Mouse (Mus musculus): Measurements from ENCODE around the gene Psmd13. TPM values are rescaled to one million over a fixed set of nuclear protein-coding genes. Genes with fewer than 3 reads are reported as not detected.

The Psmd13 gene
- polyA plus RNA-seq, 1 experiment from 2014 or later, result 246 TPM

DNA sequence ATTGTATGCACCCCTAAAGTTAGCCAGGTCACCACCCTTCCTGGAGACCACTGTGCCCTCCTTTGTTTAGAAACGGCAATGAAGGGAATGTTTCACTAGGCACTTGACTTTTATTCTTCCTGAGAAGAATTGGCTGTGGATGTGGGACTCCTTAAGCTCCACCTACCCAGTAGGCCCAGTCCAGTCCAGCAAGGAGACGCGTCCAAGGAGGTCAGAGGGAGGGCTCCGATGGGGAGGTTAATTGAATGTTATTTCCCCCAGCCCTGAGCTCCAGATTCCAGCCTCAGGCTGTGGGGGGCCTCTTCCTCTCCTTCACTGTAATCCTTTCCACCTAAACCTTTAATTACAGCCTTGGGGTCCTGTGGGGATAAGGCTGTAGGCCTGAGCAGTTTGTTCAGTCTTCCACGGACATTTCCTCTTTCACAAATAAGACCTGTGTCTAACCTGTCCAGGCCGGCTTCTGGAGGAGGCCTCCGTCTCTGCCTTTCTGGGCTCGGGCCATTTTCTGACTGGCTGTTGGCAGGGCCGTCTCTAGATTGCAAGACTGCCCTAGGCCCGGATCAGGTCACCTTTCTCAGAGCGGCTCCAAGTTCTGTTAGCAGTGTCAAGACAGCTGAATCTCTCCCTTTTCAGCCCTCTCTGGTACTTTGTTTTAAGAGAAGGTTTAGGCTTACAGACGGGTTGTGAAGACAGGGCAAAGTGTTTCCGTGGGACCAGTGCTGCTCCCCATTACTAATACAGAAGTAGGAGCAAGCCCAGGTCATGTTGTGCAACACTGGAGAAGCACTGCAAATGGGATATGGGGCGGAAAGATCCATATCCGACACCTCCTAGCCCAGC lies 20.5 kb downstream of the Psmd13 start:
- peaks cover 19% of the 10 kb centered on the region for H3K36me3 ChIP-seq (ENCODE audit: insufficient read depth, low read length)
- no peaks in the 10 kb centered on the region for H3K27me3 ChIP-seq (ENCODE audit: insufficient read depth, low read length)
- no peak overlapping the region for H3K4me3 ChIP-seq (ENCODE audit: low read length)
- no peaks in the 10 kb centered on the region for H3K9me3 ChIP-seq (ENCODE audit: low read length)
- 63% methylated on average over 15 of the region's 15 CpGs for WGBS
- peak overlapping the region; percentile 20; the same call in 1 of the 2 replicates for H3K27ac ChIP-seq (ENCODE audit: low read length)
- peaks cover 4% of the 10 kb centered on the region; the same call in 1 of the 2 replicates for H3K4me1 ChIP-seq (ENCODE audit: insufficient read depth, low read length)
- H3K9ac ChIP-seq (replicated peaks; ENCODE audit: low read length), result 0 out of 2 replicates have a peak overlapping the region, but pooled peaks have one; percentile 23
- no peak for ATAC-seq (ENCODE audit: low FRiP score, low TSS enrichment)
- no peak overlapping the region for H3K4me2 ChIP-seq (replicated peaks; ENCODE audit: low read depth, low read length)

DNA sequence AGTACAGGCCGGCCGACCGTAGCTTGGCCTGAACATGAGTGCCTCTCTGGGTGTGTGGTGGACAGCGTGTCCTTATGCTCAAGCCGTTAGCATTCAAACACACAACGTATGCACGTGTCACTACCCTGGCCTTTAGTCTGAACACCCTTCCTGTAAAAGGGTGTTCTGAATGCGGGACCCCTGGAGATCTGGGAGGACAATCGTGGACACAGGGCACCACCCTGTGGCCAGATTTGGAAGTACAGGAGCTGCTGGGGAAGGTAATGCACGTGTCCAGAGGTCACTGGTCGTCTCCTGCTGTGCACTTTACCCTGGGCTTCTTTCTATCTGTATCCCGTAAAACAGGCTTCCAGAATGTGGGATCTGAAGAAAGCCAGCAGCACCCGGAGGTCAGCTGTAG lies 21.4 kb downstream of the Psmd13 start:
- H3K4me1 ChIP-seq (ENCODE audit: insufficient read depth, low read length), result peaks cover 4% of the 10 kb centered on the region; the same call in 1 of the 2 replicates
- no peaks in the 10 kb centered on the region for H3K9me3 ChIP-seq (ENCODE audit: low read length)
- WGBS, result 23% methylated on average over 13 of the region's 13 CpGs
- H3K36me3 ChIP-seq (ENCODE audit: insufficient read depth, low read length), result peaks cover 9% of the 10 kb centered on the region
- H3K9ac ChIP-seq (replicated peaks; ENCODE audit: low read length), result 0 out of 2 replicates have a peak overlapping the region, but pooled peaks have one; percentile 31
- no peak overlapping the region for H3K4me3 ChIP-seq (ENCODE audit: low read length)
- H3K27me3 ChIP-seq (ENCODE audit: insufficient read depth, low read length), result no peaks in the 10 kb centered on the region
- no peak overlapping the region for H3K27ac ChIP-seq (ENCODE audit: low read length)
- H3K4me2 ChIP-seq (replicated peaks; ENCODE audit: low read depth, low read length), result no peak overlapping the region
- peak; percentile 50; the same call in 1 of the 2 replicates for ATAC-seq (ENCODE audit: low FRiP score, low TSS enrichment)

DNA sequence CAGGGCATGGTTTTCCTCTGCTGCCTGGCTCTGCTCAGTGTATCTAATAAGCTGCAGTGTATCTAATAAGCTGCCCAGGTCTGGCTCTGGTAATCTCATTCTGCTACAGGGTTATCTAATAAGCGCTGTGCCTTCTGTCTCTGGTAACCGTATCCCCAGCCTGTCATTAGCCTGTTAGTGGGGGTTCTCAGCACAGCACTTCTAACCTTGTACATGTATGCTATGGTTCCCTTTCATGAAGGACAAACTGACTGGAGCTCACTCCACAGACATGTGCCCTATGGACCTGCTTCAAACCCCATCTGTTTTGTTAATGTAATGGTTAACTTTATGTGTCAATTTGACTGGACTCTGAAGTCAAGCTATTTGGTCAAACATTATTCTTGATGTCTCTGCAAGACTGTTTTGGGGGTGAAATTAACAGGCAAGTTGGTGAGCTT lies 23.9 kb downstream of the Psmd13 start:
- no peaks in the 10 kb centered on the region for H3K27me3 ChIP-seq (ENCODE audit: insufficient read depth, low read length)
- no peaks in the 10 kb centered on the region for H3K9me3 ChIP-seq (ENCODE audit: low read length)
- H3K4me3 ChIP-seq (ENCODE audit: low read length), result no peak overlapping the region
- no peak overlapping the region for H3K4me2 ChIP-seq (replicated peaks; ENCODE audit: low read depth, low read length)
- H3K9ac ChIP-seq (replicated peaks; ENCODE audit: low read length), result no peak overlapping the region
- no peak for ATAC-seq (ENCODE audit: low FRiP score, low TSS enrichment)
- peak overlapping the region; percentile 55; the same call in 1 of the 2 replicates for H3K27ac ChIP-seq (ENCODE audit: low read length)
- WGBS, result 75% methylated on average over 2 of the region's 2 CpGs
- H3K36me3 ChIP-seq (ENCODE audit: insufficient read depth, low read length), result no peaks in the 10 kb centered on the region
- peaks cover 7% of the 10 kb centered on the region; the same call in 1 of the 2 replicates for H3K4me1 ChIP-seq (ENCODE audit: insufficient read depth, low read length)

DNA sequence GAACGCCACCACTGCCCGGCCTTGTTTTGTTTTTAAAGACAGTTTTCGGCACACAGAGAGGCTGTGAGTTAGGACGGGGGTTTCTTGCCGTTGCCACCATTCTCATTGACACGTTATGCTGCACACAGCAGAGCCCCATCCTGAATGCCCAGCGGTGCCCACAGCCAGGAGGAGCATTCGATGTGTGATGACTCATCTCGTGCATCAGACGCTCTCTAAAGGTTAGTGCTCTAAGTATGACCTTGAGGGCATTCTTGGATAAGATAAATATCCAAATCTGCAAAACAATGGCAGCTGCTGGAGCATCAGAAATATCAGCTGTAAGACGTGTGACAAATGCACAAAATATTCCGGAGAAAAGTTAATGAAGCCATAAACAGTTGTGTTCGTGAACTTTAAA lies 25.4 kb downstream of the Psmd13 start:
- Histone ChIP-seq H3K36me3 (ENCODE audit: insufficient read depth, low read length) (no peaks in the 10 kb centered on the region), H3K27me3 (ENCODE audit: insufficient read depth, low read length) (no peaks in the 10 kb centered on the region), H3K9ac (replicated peaks; ENCODE audit: low read length) (no peak overlapping the region), H3K4me1 (ENCODE audit: insufficient read depth, low read length) (peaks cover 7% of the 10 kb centered on the region; the same call in 1 of the 2 replicates), H3K9me3 (ENCODE audit: low read length) (no peaks in the 10 kb centered on the region), H3K4me2 (replicated peaks; ENCODE audit: low read depth, low read length) (no peak overlapping the region), H3K27ac (ENCODE audit: low read length) (no peak overlapping the region), H3K4me3 (ENCODE audit: low read length) (no peak overlapping the region)
- WGBS, result 77% methylated on average over 13 of the region's 13 CpGs
- no peak for ATAC-seq (ENCODE audit: low FRiP score, low TSS enrichment)

DNA sequence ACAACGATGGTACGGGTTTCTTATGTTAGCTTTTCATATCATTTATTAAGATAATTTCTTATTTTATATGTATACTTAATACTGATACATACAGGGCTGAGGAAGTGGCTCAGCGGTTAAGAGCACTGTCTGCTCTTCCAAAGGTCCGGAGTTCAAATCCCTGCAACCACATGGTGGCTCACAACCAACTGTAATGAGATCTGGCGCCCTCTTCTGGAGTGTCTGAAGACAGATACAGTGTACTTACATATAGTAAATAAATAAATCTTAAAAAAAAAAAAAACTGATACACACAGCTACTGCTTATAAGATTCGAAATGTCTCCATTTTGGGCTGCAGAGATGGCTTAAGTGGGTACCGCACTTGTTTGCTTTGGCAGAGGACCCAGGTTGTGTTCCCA lies 25.9 kb downstream of the Psmd13 start:
- Histone ChIP-seq H3K27me3 (ENCODE audit: insufficient read depth, low read length) (no peaks in the 10 kb centered on the region), H3K36me3 (ENCODE audit: insufficient read depth, low read length) (no peaks in the 10 kb centered on the region), H3K4me2 (replicated peaks; ENCODE audit: low read depth, low read length) (no peak overlapping the region), H3K9me3 (ENCODE audit: low read length) (no peaks in the 10 kb centered on the region), H3K9ac (replicated peaks; ENCODE audit: low read length) (no peak overlapping the region), H3K4me3 (ENCODE audit: low read length) (no peak overlapping the region), H3K4me1 (ENCODE audit: insufficient read depth, low read length) (peaks cover 7% of the 10 kb centered on the region; the same call in 1 of the 2 replicates), H3K27ac (ENCODE audit: low read length) (no peak overlapping the region)
- ATAC-seq (ENCODE audit: low FRiP score, low TSS enrichment), result no peak
- 84% methylated on average over 7 of the region's 7 CpGs for WGBS

DNA sequence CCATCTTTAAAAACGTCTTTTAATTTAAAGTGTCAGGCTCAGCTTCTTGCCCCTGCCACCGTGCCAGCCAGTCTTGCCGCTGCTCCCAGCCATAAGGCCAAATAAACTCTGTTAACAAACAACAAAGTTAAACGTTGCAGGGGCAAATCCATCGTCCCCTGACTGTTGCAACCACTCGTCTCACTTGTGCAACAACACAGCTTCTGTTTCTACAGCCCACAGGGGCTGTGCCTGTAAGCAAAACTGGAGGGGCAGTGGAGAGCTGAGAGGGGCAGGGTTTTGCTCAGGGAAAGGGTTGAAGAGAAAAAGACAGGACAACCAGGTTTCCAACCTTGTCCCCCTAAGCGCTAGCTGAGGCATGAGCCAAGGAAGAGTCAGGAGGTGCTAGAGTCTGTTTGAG lies 26.4 kb downstream of the Psmd13 start:
- ATAC-seq (ENCODE audit: low FRiP score, low TSS enrichment), result no peak
- Histone ChIP-seq H3K27me3 (ENCODE audit: insufficient read depth, low read length) (no peaks in the 10 kb centered on the region), H3K4me2 (replicated peaks; ENCODE audit: low read depth, low read length) (no peak overlapping the region), H3K9ac (replicated peaks; ENCODE audit: low read length) (no peak overlapping the region), H3K4me3 (ENCODE audit: low read length) (no peak overlapping the region), H3K4me1 (ENCODE audit: insufficient read depth, low read length) (0 out of 2 replicates have a peak, but pooled peaks cover 3% of the 10 kb centered on the region), H3K27ac (ENCODE audit: low read length) (no peak overlapping the region), H3K9me3 (ENCODE audit: low read length) (no peaks in the 10 kb centered on the region), H3K36me3 (ENCODE audit: insufficient read depth, low read length) (no peaks in the 10 kb centered on the region)
- WGBS, result 43% methylated on average over 7 of the region's 7 CpGs

DNA sequence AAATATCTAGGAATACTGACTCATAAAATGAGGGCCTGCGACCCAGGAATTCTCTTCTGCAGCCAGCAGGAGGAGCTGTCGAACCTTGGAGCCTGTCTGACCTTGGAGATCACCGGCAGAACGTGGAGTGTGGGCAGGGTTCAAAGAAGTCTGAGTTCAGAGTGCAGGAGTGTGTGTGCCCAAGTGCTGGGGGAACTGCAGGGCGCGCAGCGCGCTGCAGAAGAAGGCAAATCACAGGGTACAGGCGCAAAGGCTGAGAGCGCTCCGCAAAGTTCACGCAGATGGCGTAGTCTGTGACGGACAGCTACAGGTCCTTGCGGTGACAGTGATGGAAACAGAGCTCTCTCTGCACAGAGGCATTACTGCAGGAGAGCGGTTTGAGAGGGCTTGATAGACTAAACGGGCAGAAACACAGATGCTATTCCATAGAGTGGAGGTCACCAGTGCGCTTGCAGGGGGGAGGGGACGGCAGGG lies 26.9 kb downstream of the Psmd13 start:
- Histone ChIP-seq H3K4me2 (replicated peaks; ENCODE audit: low read depth, low read length) (peak overlapping the region; percentile 54), H3K9ac (replicated peaks; ENCODE audit: low read length) (0 out of 2 replicates have a peak overlapping the region, but pooled peaks have one; percentile 9), H3K27ac (ENCODE audit: low read length) (no peak overlapping the region), H3K4me1 (ENCODE audit: insufficient read depth, low read length) (0 out of 2 replicates have a peak, but pooled peaks cover 3% of the 10 kb centered on the region), H3K9me3 (ENCODE audit: low read length) (no peaks in the 10 kb centered on the region), H3K36me3 (ENCODE audit: insufficient read depth, low read length) (no peaks in the 10 kb centered on the region), H3K27me3 (ENCODE audit: insufficient read depth, low read length) (no peaks in the 10 kb centered on the region), H3K4me3 (ENCODE audit: low read length) (peak overlapping the region; percentile 40)
- WGBS, result under 1% methylated on average over 19 of the region's 19 CpGs
- peak; percentile 86 for ATAC-seq (ENCODE audit: low FRiP score, low TSS enrichment)

DNA sequence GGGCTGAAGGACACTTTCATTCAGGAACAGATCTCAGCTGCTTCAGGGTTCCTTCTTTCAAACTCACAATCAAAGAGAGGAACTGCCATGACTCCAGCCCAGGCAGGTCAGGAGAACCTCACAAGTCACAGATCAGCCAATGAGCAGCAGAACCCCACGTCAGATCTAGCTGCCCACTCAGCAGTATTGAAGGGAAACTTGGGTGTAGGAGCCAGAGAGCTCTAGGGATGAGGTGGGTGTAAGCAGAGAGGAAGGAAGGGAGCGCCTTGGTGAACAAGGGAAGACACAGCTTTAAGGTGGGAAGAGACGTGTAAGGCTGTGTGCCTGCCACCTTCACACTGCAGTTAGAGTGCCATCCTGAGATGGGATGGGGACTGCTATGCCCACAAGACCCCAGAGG lies 30.5 kb downstream of the Psmd13 start:
- whole genome bisulfite sequencing, result 63% methylated on average over 3 of the region's 3 CpGs

DNA sequence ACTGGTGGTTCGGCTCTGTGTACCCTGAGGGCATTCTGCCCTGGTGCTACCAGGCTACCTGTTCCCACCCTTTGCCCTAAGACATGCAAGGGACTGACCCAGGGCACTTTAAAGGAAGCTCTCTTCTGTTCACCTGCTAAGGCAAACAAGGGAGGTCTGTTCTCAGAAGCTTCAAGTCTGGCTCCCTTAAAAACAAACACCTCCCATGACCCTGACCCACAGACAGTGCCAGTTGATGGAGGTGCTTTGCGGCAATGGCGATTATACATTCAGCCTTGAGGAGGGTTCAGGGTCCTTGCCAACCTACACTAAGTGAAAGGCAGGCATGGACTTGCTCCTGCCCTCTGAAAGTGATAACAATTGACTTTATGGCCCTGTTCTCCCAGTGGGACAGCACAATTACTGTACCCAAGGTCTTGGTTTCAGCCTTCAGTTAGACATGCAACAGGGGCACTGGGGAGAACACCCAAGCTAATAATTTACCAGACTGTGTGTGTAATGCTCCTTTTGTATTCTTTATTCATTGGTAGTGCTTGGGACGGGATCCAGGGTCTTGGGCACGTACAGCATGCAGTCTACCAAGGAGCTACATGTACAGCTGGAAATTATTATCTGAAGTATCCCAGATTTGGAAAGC lies 31.2 kb downstream of the Psmd13 start:
- WGBS, result 54% methylated on average over 5 of the region's 5 CpGs
- Histone ChIP-seq H3K4me3 (ENCODE audit: low read length) (no peak overlapping the region), H3K4me2 (replicated peaks; ENCODE audit: low read depth, low read length) (no peak overlapping the region), H3K36me3 (ENCODE audit: insufficient read depth, low read length) (no peaks in the 10 kb centered on the region), H3K4me1 (ENCODE audit: insufficient read depth, low read length) (0 out of 2 replicates have a peak, but pooled peaks cover 3% of the 10 kb centered on the region), H3K27ac (ENCODE audit: low read length) (peak overlapping the region; percentile 73), H3K9ac (replicated peaks; ENCODE audit: low read length) (no peak overlapping the region), H3K27me3 (ENCODE audit: insufficient read depth, low read length) (no peaks in the 10 kb centered on the region), H3K9me3 (ENCODE audit: low read length) (no peaks in the 10 kb centered on the region)
- ATAC-seq (ENCODE audit: low FRiP score, low TSS enrichment), result peak; percentile 60

More for the DNA sequence above, 30.5 kb downstream of the Psmd13 start:
- no peak overlapping the region for H3K4me3 ChIP-seq (ENCODE audit: low read length)
- no peak for ATAC-seq (ENCODE audit: low FRiP score, low TSS enrichment)
- H3K27ac ChIP-seq (ENCODE audit: low read length), result peak overlapping the region; percentile 73
- no peaks in the 10 kb centered on the region for H3K27me3 ChIP-seq (ENCODE audit: insufficient read depth, low read length)
- 0 out of 2 replicates have a peak overlapping the region, but pooled peaks have one; percentile 18 for H3K9ac ChIP-seq (replicated peaks; ENCODE audit: low read length)
- no peaks in the 10 kb centered on the region for H3K9me3 ChIP-seq (ENCODE audit: low read length)
- 0 out of 2 replicates have a peak, but pooled peaks cover 3% of the 10 kb centered on the region for H3K4me1 ChIP-seq (ENCODE audit: insufficient read depth, low read length)
- no peaks in the 10 kb centered on the region for H3K36me3 ChIP-seq (ENCODE audit: insufficient read depth, low read length)
- no peak overlapping the region for H3K4me2 ChIP-seq (replicated peaks; ENCODE audit: low read depth, low read length)
